Mouse (Mus musculus) limb, embryonic 14.5 days (tissue): ENCODE measurements at regions not wholly inside any gene's neighbourhood (a gene's known extent, or its start where the extent isn't known, plus 50 kb on each side); places are given as distances from the start of the nearest gene placed in this dataset.

Experiments used
- ATAC-seq: fragments of 200-750 bp; cut with Nextera tagmentation; 2 replicates; pipeline ENCODE4 v1.8.0; 2017; ENCODE audit warnings: low read depth, moderate number of reproducible peaks, moderate TSS enrichment; ENCODE audit not compliant: low FRiP score
- DNase-seq: peaks from one replicate; pipeline ENCODE4 v3.0.0-alpha.2; 2015; ENCODE audit warnings: low spot score
- H3K27ac ChIP-seq: fragments of 300-500 bp; sonication (generic); replicated peaks from 2 replicates; pipeline ENCODE4 v1.5.1; 2014; ENCODE audit warnings: low read depth, mild to moderate bottlenecking, low read length, moderate library complexity, mixed read lengths
- H3K27me3 ChIP-seq: fragments of 300-500 bp; sonication (generic); 2 replicates; pipeline ENCODE4 v1.6.1; 2014; ENCODE audit warnings: low read length, mixed read lengths; ENCODE audit not compliant: control insufficient read depth, insufficient read depth
- H3K36me3 ChIP-seq: fragments of 300-500 bp; sonication (generic); 2 replicates; pipeline ENCODE4 v1.6.1; 2014; ENCODE audit warnings: mild to moderate bottlenecking, low read length, moderate library complexity, mixed read lengths; ENCODE audit not compliant: control insufficient read depth, insufficient read depth
- H3K4me1 ChIP-seq: fragments of 300-500 bp; sonication (generic); 2 replicates; pipeline ENCODE4 v1.6.1; 2014; ENCODE audit warnings: antibody characterized with exemption, low read length, mixed read lengths; ENCODE audit not compliant: control insufficient read depth, insufficient read depth
- H3K4me2 ChIP-seq: fragments of 300-500 bp; sonication (generic); replicated peaks from 2 replicates; pipeline ENCODE4 v1.6.1; 2014; ENCODE audit warnings: low read depth, mild to moderate bottlenecking, low read length, moderate library complexity; ENCODE audit not compliant: severe bottlenecking
- H3K4me3 ChIP-seq: fragments of 300-500 bp; sonication (generic); replicated peaks from 2 replicates; pipeline ENCODE4 v1.5.1; 2014; ENCODE audit warnings: low read length
- H3K9ac ChIP-seq: fragments of 300-500 bp; sonication (generic); 2 replicates; pipeline ENCODE4 v1.6.1; 2014; ENCODE audit warnings: mild to moderate bottlenecking, low read depth, low read length, moderate library complexity; ENCODE audit not compliant: severe bottlenecking
- H3K9me3 ChIP-seq: fragments of 300-500 bp; sonication (generic); 2 replicates; pipeline ENCODE4 v1.6.1; 2016; ENCODE audit warnings: low read length; ENCODE audit not compliant: control insufficient read depth
- POLR2A ChIP-seq: fragments of 200-500 bp; IDR thresholded peaks from 2 replicates; pipeline ENCODE4 v1.8.0; 2012; ENCODE audit warnings: inconsistent platforms, mild to moderate bottlenecking, moderate library complexity, borderline replicate concordance; ENCODE audit not compliant: insufficient read depth, insufficient read length; ENCODE audit errors: extremely low read depth
- WGBS: fragments of 180-500 bp; shearing (Covaris S2); extraction: QIAGEN DNeasy Blood & Tissue Kit; methylation state at CpG from one replicate; pipeline ENCODE4 v1.1.7; 2014; 5-methylcytosine and 5-hydroxymethylcytosine counted together

- ATAC-seq: no peak
- DNase-seq: no peak
- Histone ChIP-seq H3K27me3 (no peaks in the 10 kb centered on the region), H3K4me1 (peaks cover 3% of the 10 kb centered on the region; the same call in 1 of the 2 replicates), H3K9me3 (no peaks in the 10 kb centered on the region), H3K27ac (no peak overlapping the region), H3K36me3 (no peaks in the 10 kb centered on the region), H3K4me3 (no peak overlapping the region), H3K4me2 (no peak overlapping the region), H3K9ac (no peak overlapping the region)
- TF ChIP-seq POLR2A: no peak
- 50% methylated on average over 3 of the region's 3 CpGs for WGBS
These were observed 76.1 kb downstream of the Csl start for GRCm38 (mm10) chr10:99683310-99683709.

DNA sequence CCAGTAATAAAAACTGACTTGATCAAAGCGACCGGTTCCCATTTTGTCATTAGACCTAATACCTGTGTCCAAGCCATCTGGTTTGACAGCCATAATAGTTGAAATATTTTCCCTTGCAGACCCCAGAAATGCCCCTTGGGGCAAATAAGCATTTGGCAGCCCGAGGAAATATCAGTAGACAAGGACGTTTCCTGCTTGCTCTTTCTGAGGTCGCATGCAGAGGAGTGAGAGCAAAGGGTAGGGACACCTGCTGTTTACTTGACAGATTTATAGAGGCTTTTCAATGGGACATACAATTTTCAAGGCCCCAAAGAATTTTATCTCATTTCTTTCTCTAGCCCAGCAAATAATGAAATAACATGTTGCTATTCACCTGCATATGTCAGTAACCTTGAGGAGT, 73.5 kb downstream of the Csl start:
- no peaks in the 10 kb centered on the region for H3K36me3 ChIP-seq
- no peak overlapping the region for H3K4me2 ChIP-seq
- no peak overlapping the region for H3K9ac ChIP-seq
- H3K4me3 ChIP-seq: no peak overlapping the region
- no peaks in the 10 kb centered on the region for H3K27me3 ChIP-seq
- no peaks in the 10 kb centered on the region for H3K9me3 ChIP-seq
- H3K27ac ChIP-seq: no peak overlapping the region
- DNase-seq (no peak), ATAC-seq (no peak)
- WGBS: 14% methylated on average over 5 of the region's 5 CpGs
- peaks cover 3% of the 10 kb centered on the region; the same call in 1 of the 2 replicates for H3K4me1 ChIP-seq
- no peak for TF ChIP-seq POLR2A

- 59% methylated on average over 4 of the region's 4 CpGs for WGBS
- no peaks in the 10 kb centered on the region for H3K36me3 ChIP-seq
- H3K4me2 ChIP-seq: no peak overlapping the region
- H3K9ac ChIP-seq: no peak overlapping the region
- no peaks in the 10 kb centered on the region for H3K9me3 ChIP-seq
- H3K4me3 ChIP-seq: no peak overlapping the region
- no peak for TF ChIP-seq POLR2A
- DNase-seq (peak; percentile 15), ATAC-seq (no peak)
- H3K4me1 ChIP-seq: peaks cover 3% of the 10 kb centered on the region; the same call in 1 of the 2 replicates
- H3K27me3 ChIP-seq: no peaks in the 10 kb centered on the region
- H3K27ac ChIP-seq: no peak overlapping the region
These were observed 72.4 kb downstream of the Csl start for GRCm38 (mm10) chr10:99687011-99687410.

DNA sequence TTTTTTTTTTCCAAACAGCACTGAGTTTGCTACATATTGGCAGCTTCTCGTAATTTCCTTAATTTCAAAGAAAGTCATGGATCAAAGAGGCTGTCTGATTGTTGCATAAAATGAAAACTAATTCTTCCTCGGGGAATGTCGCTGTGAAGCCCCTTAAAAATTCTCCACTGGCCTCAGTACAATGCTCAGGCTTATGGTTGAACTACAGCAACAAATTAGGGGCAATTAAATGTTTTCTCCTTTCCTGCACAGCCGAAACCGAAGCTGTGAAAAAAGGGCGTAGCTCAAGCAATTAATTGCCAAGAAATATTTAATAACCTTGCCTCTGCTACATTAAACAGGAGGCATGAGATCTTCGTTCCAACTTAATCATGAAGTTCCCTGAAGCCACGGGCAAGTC, 61.8 kb downstream of the Csl start:
- H3K36me3 ChIP-seq: no peaks in the 10 kb centered on the region
- H3K4me2 ChIP-seq: no peak overlapping the region
- no peak overlapping the region for H3K4me3 ChIP-seq
- DNase-seq (no peak), ATAC-seq (no peak)
- TF ChIP-seq POLR2A: no peak
- H3K27me3 ChIP-seq: no peaks in the 10 kb centered on the region
- H3K4me1 ChIP-seq: peaks cover 7% of the 10 kb centered on the region; the same call in 1 of the 2 replicates
- 31% methylated on average over 8 of the region's 8 CpGs for WGBS
- no peak overlapping the region for H3K9ac ChIP-seq
- no peaks in the 10 kb centered on the region for H3K9me3 ChIP-seq
- no peak overlapping the region for H3K27ac ChIP-seq

GRCm38 (mm10) chr10:99699498-99699897, 60.0 kb downstream of the Csl start:
- peaks cover 7% of the 10 kb centered on the region; the same call in 1 of the 2 replicates for H3K4me1 ChIP-seq
- H3K9ac ChIP-seq: no peak overlapping the region
- ATAC-seq (no peak), DNase-seq (no peak)
- TF ChIP-seq POLR2A: no peak
- H3K27ac ChIP-seq: no peak overlapping the region
- no peaks in the 10 kb centered on the region for H3K27me3 ChIP-seq
- no peaks in the 10 kb centered on the region for H3K36me3 ChIP-seq
- no peaks in the 10 kb centered on the region for H3K9me3 ChIP-seq
- WGBS: 23% methylated on average over 3 of the region's 3 CpGs
- no peak overlapping the region for H3K4me3 ChIP-seq
- no peak overlapping the region for H3K4me2 ChIP-seq
